In genomic region chr16:20589939-20590679, GRCm38 (mm10) we compare ENCODE assay signal across 8 mouse cellular contexts. TPM values are rescaled to one million over a fixed set of nuclear protein-coding genes. Genes with fewer than 3 reads are reported as not detected.
DNase-seq lines count a peak whose midpoint lies in the region; ATAC-seq and TF ChIP-seq lines count a peak whose summit lies in the region.

No protein-coding gene starts in this region.

- H3K4me1 ChIP-seq in kidney, postnatal 0 days (replicated peaks; ENCODE audit: insufficient read depth, low read length), result peaks cover 17% of the 10 kb centered on the region
- peaks cover 4% of the 10 kb centered on the region; the same call in 1 of the 2 replicates for H3K4me1 ChIP-seq in embryonic fibroblast, embryonic 13.5 days (ENCODE audit: control insufficient read depth, insufficient read depth, low read length)
- H3K4me1 ChIP-seq in hindbrain, embryonic 16.5 days (ENCODE audit: control insufficient read depth, insufficient read depth, low read depth, low read length), result peaks cover 15% of the 10 kb centered on the region
- H3K4me1 ChIP-seq in liver, embryonic 12.5 days, result peaks cover 39% of the 10 kb centered on the region

- no peak for TF ChIP-seq CTCF in kidney, postnatal 0 days (IDR thresholded peaks at IDR 0.05; ENCODE audit: low read depth)
- TF ChIP-seq CTCF in embryonic fibroblast, embryonic 13.5 days (IDR thresholded peaks at IDR 0.05; ENCODE audit: borderline replicate concordance, insufficient read depth, low read length), result no peak

- TF ChIP-seq POLR2A in embryonic fibroblast, embryonic 13.5 days (IDR thresholded peaks at IDR 0.05; ENCODE audit: low read depth, low read length), result no peak

- peak overlapping the region; percentile 37; the same call in 1 of the 2 replicates for H3K9ac ChIP-seq in kidney, postnatal 0 days (ENCODE audit: low read depth, low read length)
- H3K9ac ChIP-seq in hindbrain, embryonic 16.5 days (ENCODE audit: low read depth, low read length), result peak overlapping the region; percentile 72
- peak overlapping the region; percentile 1; the same call in 1 of the 2 replicates for H3K9ac ChIP-seq in liver, embryonic 12.5 days

- peaks cover 34% of the 10 kb centered on the region for H3K27me3 ChIP-seq in kidney, postnatal 0 days (ENCODE audit: insufficient read depth, low read length)
- H3K27me3 ChIP-seq in hindbrain, embryonic 16.5 days (replicated peaks; ENCODE audit: control insufficient read depth, insufficient read depth, low read length), result peaks cover 9% of the 10 kb centered on the region
- peaks cover 89% of the 10 kb centered on the region for H3K27me3 ChIP-seq in liver, embryonic 12.5 days (replicated peaks)

- WGBS in kidney, postnatal 0 days, result 0% methylated on average over 35 of the region's 39 CpGs
- whole genome bisulfite sequencing in hindbrain, embryonic 16.5 days, result under 1% methylated on average over 25 of the region's 39 CpGs
- WGBS in liver, embryonic 12.5 days (ENCODE audit: insufficient replicate concordance), result under 1% methylated on average over 39 of the region's 39 CpGs

- H3K36me3 ChIP-seq in kidney, postnatal 0 days (ENCODE audit: insufficient read depth, low read length), result no peaks in the 10 kb centered on the region
- H3K36me3 ChIP-seq in hindbrain, embryonic 16.5 days (ENCODE audit: control insufficient read depth, insufficient read depth, low read length), result no peaks in the 10 kb centered on the region
- no peaks in the 10 kb centered on the region for H3K36me3 ChIP-seq in liver, embryonic 12.5 days

- DNase-seq in kidney, postnatal 0 days (ENCODE audit: low spot score), result peak; percentile 38
- DNase-seq in kidney, adult 9 months, result no peak
- DNase-seq in adrenal gland, postnatal 36 days, result peak; percentile 40 to 56
- DNase-seq in right cerebral cortex, postnatal 10 days (ENCODE audit: low spot score in 2 of 2), result peak; percentile 76 to 81
- no peak for DNase-seq in gastrocnemius, postnatal 25 days

- no peak overlapping the region for H3K27ac ChIP-seq in kidney, postnatal 0 days
- H3K27ac ChIP-seq in embryonic fibroblast, embryonic 13.5 days (ENCODE audit: insufficient read depth, low read length), result no peak overlapping the region
- H3K27ac ChIP-seq in hindbrain, embryonic 16.5 days (ENCODE audit: low read depth, low read length), result peak overlapping the region; percentile 71
- H3K27ac ChIP-seq in liver, embryonic 12.5 days, result no peak overlapping the region

- peak overlapping the region; percentile 91 for H3K4me2 ChIP-seq in kidney, postnatal 0 days (ENCODE audit: low read length)
- peak overlapping the region; percentile 64 for H3K4me2 ChIP-seq in hindbrain, embryonic 16.5 days (ENCODE audit: low read length)
- peak overlapping the region; percentile 76 for H3K4me2 ChIP-seq in liver, embryonic 12.5 days

- H3K4me3 ChIP-seq in kidney, postnatal 0 days (replicated peaks; ENCODE audit: low read depth, low read length), result peak overlapping the region; percentile 48
- peak overlapping the region; percentile 32 for H3K4me3 ChIP-seq in embryonic fibroblast, embryonic 13.5 days (ENCODE audit: insufficient read depth, low read length)
- H3K4me3 ChIP-seq in hindbrain, embryonic 16.5 days (ENCODE audit: low read length), result peak overlapping the region; percentile 55
- peak overlapping the region; percentile 50 for H3K4me3 ChIP-seq in liver, embryonic 12.5 days

- no peaks in the 10 kb centered on the region for H3K9me3 ChIP-seq in kidney, postnatal 0 days (replicated peaks; ENCODE audit: low read length)
- no peaks in the 10 kb centered on the region for H3K9me3 ChIP-seq in hindbrain, embryonic 16.5 days (ENCODE audit: control insufficient read depth, low read length)
- H3K9me3 ChIP-seq in liver, embryonic 12.5 days (replicated peaks), result no peaks in the 10 kb centered on the region

- ATAC-seq in kidney, postnatal 0 days (replicated peaks; ENCODE audit: low FRiP score, low read depth), result peak; percentile 62
- ATAC-seq in hindbrain, embryonic 16.5 days, result peak; percentile 92
- no peak for ATAC-seq in liver, embryonic 12.5 days

RNA-seq across cellular contexts. Expression of gene Vwa5b2, which starts 0.8 kb away (rescaled TPM):
- polyA plus RNA-seq in kidney, postnatal 0 days (2015; fragmentation: Nextera tagmentation; extraction: Ambion mirVana), result 0.38 and 0.43 TPM in 2 replicates
- total RNA-seq in adrenal gland, postnatal 36 days (2021), result 1 to 10 TPM; 1.4 to 1.6 TPM
- polyA plus RNA-seq in embryonic fibroblast, embryonic 13.5 days (2011; ENCODE audit: insufficient read length, low read depth, missing spikeins), result not detected in 2 replicates
- 31.9 and 36.8 TPM in 2 replicates for polyA plus RNA-seq in hindbrain, embryonic 16.5 days (2015; fragmentation: Nextera tagmentation; extraction: Ambion mirVana)
- polyA plus RNA-seq in liver, embryonic 12.5 days (2016; fragmentation: Nextera tagmentation; extraction: Ambion mirVana), result 0.23 and 0.30 TPM in 2 replicates
- total RNA-seq in gastrocnemius, postnatal 25 days (2021), result not detected

RNA-seq across cellular contexts. Expression of gene Eef1akmt4, which starts 21.3 kb away (rescaled TPM):
- polyA plus RNA-seq in kidney, postnatal 0 days (2015; fragmentation: Nextera tagmentation; extraction: Ambion mirVana), result 27.8 and 28.6 TPM in 2 replicates
- 1 to 10 TPM; 9.5 to 10.0 TPM for total RNA-seq in adrenal gland, postnatal 36 days (2021)
- polyA plus RNA-seq in embryonic fibroblast, embryonic 13.5 days (2011; ENCODE audit: insufficient read length, low read depth, missing spikeins), result 14.3 and 15.2 TPM in 2 replicates
- 8.5 and 10.9 TPM in 2 replicates for polyA plus RNA-seq in hindbrain, embryonic 16.5 days (2015; fragmentation: Nextera tagmentation; extraction: Ambion mirVana)
- 27.4 and 28.6 TPM in 2 replicates for polyA plus RNA-seq in liver, embryonic 12.5 days (2016; fragmentation: Nextera tagmentation; extraction: Ambion mirVana)
- total RNA-seq in gastrocnemius, postnatal 25 days (2021), result 1 to 10 TPM; 5.1 to 5.7 TPM

RNA-seq across cellular contexts. Expression of gene Gm49333, which starts 21.3 kb away (rescaled TPM):
- polyA plus RNA-seq in kidney, postnatal 0 days (2015; fragmentation: Nextera tagmentation; extraction: Ambion mirVana), result 0.34 TPM in 1 of 2 replicates, not detected in the other
- under 1 TPM in 1 of 2 experiments, not detected in 1; 0.26 TPM for total RNA-seq in adrenal gland, postnatal 36 days (2021)
- 2.6 TPM in 1 of 2 replicates, not detected in the other for polyA plus RNA-seq in embryonic fibroblast, embryonic 13.5 days (2011; ENCODE audit: insufficient read length, low read depth, missing spikeins)
- polyA plus RNA-seq in hindbrain, embryonic 16.5 days (2015; fragmentation: Nextera tagmentation; extraction: Ambion mirVana), result not detected in 2 replicates
- polyA plus RNA-seq in liver, embryonic 12.5 days (2016; fragmentation: Nextera tagmentation; extraction: Ambion mirVana), result 0.21 TPM in 1 of 2 replicates, not detected in the other
- total RNA-seq in gastrocnemius, postnatal 25 days (2021), result not detected

RNA-seq across cellular contexts. Expression of gene Alg3, which starts 21.4 kb away (rescaled TPM):
- 35.9 and 36.5 TPM in 2 replicates for polyA plus RNA-seq in kidney, postnatal 0 days (2015; fragmentation: Nextera tagmentation; extraction: Ambion mirVana)
- total RNA-seq in adrenal gland, postnatal 36 days (2021), result 10 to 100 TPM; 26.9 to 29.8 TPM
- 31.4 and 34.6 TPM in 2 replicates for polyA plus RNA-seq in embryonic fibroblast, embryonic 13.5 days (2011; ENCODE audit: insufficient read length, low read depth, missing spikeins)
- polyA plus RNA-seq in hindbrain, embryonic 16.5 days (2015; fragmentation: Nextera tagmentation; extraction: Ambion mirVana), result 43.9 and 44.7 TPM in 2 replicates
- polyA plus RNA-seq in liver, embryonic 12.5 days (2016; fragmentation: Nextera tagmentation; extraction: Ambion mirVana), result 35.0 and 36.0 TPM in 2 replicates
- 10 to 100 TPM; 10.9 to 16.8 TPM for total RNA-seq in gastrocnemius, postnatal 25 days (2021)

RNA-seq across cellular contexts. Expression of gene Camk2n2, which starts 31.0 kb away (rescaled TPM):
- polyA plus RNA-seq in kidney, postnatal 0 days (2015; fragmentation: Nextera tagmentation; extraction: Ambion mirVana), result 0.72 and 0.79 TPM in 2 replicates
- 100 to 1,000 TPM in 1 of 2 experiments, 10 to 100 TPM in 1; 25.3 to 128 TPM for total RNA-seq in adrenal gland, postnatal 36 days (2021)
- 8.9 and 9.7 TPM in 2 replicates for polyA plus RNA-seq in embryonic fibroblast, embryonic 13.5 days (2011; ENCODE audit: insufficient read length, low read depth, missing spikeins)
- polyA plus RNA-seq in hindbrain, embryonic 16.5 days (2015; fragmentation: Nextera tagmentation; extraction: Ambion mirVana), result 43.1 and 44.2 TPM in 2 replicates
- polyA plus RNA-seq in liver, embryonic 12.5 days (2016; fragmentation: Nextera tagmentation; extraction: Ambion mirVana), result 0.56 and 0.61 TPM in 2 replicates
- 1 to 10 TPM; 1.2 to 1.6 TPM for total RNA-seq in gastrocnemius, postnatal 25 days (2021)

Comparison
In these comparisons a context has a peak if more than half of its experiments do, and no peak if none do; other contexts are left out.
1. DNase-seq: peak in kidney, postnatal 0 days (single experiment), adrenal gland, postnatal 36 days (2 of 2) and right cerebral cortex, postnatal 10 days (2 of 2); none in kidney, adult 9 months (single experiment) and gastrocnemius, postnatal 25 days (single experiment).
2. H3K9ac ChIP-seq: peak in every context shown above with its lines; median percentile 72 in hindbrain, embryonic 16.5 days; 37 in kidney, postnatal 0 days; 1 in liver, embryonic 12.5 days.
3. RNA of gene Vwa5b2, which starts 0.8 kb away (polyA plus RNA-seq): 31.9 to 36.8 TPM in hindbrain, embryonic 16.5 days; 0.38 to 0.43 TPM in kidney, postnatal 0 days, 0.23 to 0.30 TPM in liver, embryonic 12.5 days and not detected in embryonic fibroblast, embryonic 13.5 days; every median in the first group is over 10 times any median in the second.
4. Peak in every context shown above with its lines, with median percentiles within 50 percentile points of each other: H3K4me2 ChIP-seq and H3K4me3 ChIP-seq.